Mouse (Mus musculus) urinary bladder, postnatal 14 days (tissue): ENCODE measurements at regions not wholly inside any gene's neighbourhood (a gene's known extent, or its start where the extent isn't known, plus 50 kb on each side); places are given as distances from the start of the nearest gene placed in this dataset.

Experiments used
- DNase-seq: peaks from one replicate; pipeline ENCODE4 v3.0.0; 2021; ENCODE audit warnings: low spot score

- DNase-seq, result no peak
Observed at GRCm38 (mm10) chr15:88213356-88213755, 386.7 kb upstream of the Zdhhc25 start.

GRCm38 (mm10) chr15:88214286-88214685 is 385.8 kb upstream of the Zdhhc25 start:
- no peak for DNase-seq

- DNase-seq, result no peak
Observed at GRCm38 (mm10) chr15:88229456-88229855, 370.6 kb upstream of the Zdhhc25 start.

- DNase-seq, result no peak
Observed at GRCm38 (mm10) chr15:88244606-88245005, 355.5 kb upstream of the Zdhhc25 start.

- no peak for DNase-seq
Observed at GRCm38 (mm10) chr15:88245496-88246246, 354.4 kb upstream of the Zdhhc25 start.

- peak; percentile 84 for DNase-seq
Observed at GRCm38 (mm10) chr15:88247974-88248625, 352.0 kb upstream of the Zdhhc25 start.

- no peak for DNase-seq
Observed at GRCm38 (mm10) chr15:88288051-88288450, 312.1 kb upstream of the Zdhhc25 start.

- no peak for DNase-seq
Observed at GRCm38 (mm10) chr15:88288696-88289095, 311.4 kb upstream of the Zdhhc25 start.

GRCm38 (mm10) chr15:88290740-88291363 is 309.2 kb upstream of the Zdhhc25 start:
- DNase-seq, result no peak

- no peak for DNase-seq
Observed at GRCm38 (mm10) chr15:88299061-88299460, 301.0 kb upstream of the Zdhhc25 start.

- no peak for DNase-seq
Observed at GRCm38 (mm10) chr15:88311158-88311557, 288.9 kb upstream of the Zdhhc25 start.

- DNase-seq, result no peak
Observed at GRCm38 (mm10) chr15:88314810-88315459, 285.2 kb upstream of the Zdhhc25 start.

- DNase-seq, result no peak
Observed at GRCm38 (mm10) chr15:88318048-88318447, 282.1 kb upstream of the Zdhhc25 start.

GRCm38 (mm10) chr15:88319527-88319926 is 280.6 kb upstream of the Zdhhc25 start:
- no peak for DNase-seq

GRCm38 (mm10) chr15:88323584-88324375 is 276.3 kb upstream of the Zdhhc25 start:
- no peak for DNase-seq

GRCm38 (mm10) chr15:88325108-88325507 is 275.0 kb upstream of the Zdhhc25 start:
- no peak for DNase-seq

- no peak for DNase-seq
Observed at GRCm38 (mm10) chr15:88353206-88353605, 246.9 kb upstream of the Zdhhc25 start.

GRCm38 (mm10) chr15:88360375-88361035 is 239.6 kb upstream of the Zdhhc25 start:
- no peak for DNase-seq

GRCm38 (mm10) chr15:88361351-88361750 is 238.8 kb upstream of the Zdhhc25 start:
- no peak for DNase-seq

GRCm38 (mm10) chr15:88362966-88363365 is 237.1 kb upstream of the Zdhhc25 start:
- DNase-seq, result no peak

- no peak for DNase-seq
Observed at GRCm38 (mm10) chr15:88370366-88370765, 229.7 kb upstream of the Zdhhc25 start.
